Mouse (Mus musculus) limb, embryonic 15.5 days (tissue): ENCODE results near the gene Ahsa1. TPM values are rescaled to one million over a fixed set of nuclear protein-coding genes. Genes with fewer than 3 reads are reported as not detected.
"Not testable (repeated sequence)": the region's sequence is repeated elsewhere in the genome, so short reads cannot be mapped to it uniquely, and the experiment has no call there.

Source experiments
- ATAC-seq: fragments of 200-750 bp; cut with Nextera tagmentation; 2 replicates; pipeline ENCODE4 v1.8.0; 2017; ENCODE audit warnings: low read depth, moderate TSS enrichment; ENCODE audit not compliant: insufficient number of reproducible peaks, low FRiP score, low TSS enrichment
- H3K27ac ChIP-seq: fragments of 300-500 bp; sonication (generic); 2 replicates; pipeline ENCODE4 v1.5.1; 2015; ENCODE audit warnings: moderate library complexity, mild to moderate bottlenecking, inconsistent platforms
- H3K27me3 ChIP-seq: fragments of 300-500 bp; sonication (generic); 2 replicates; pipeline ENCODE4 v1.6.1; 2015; ENCODE audit warnings: inconsistent platforms
- H3K36me3 ChIP-seq: fragments of 300-500 bp; sonication (generic); 2 replicates; pipeline ENCODE4 v1.6.1; 2015; ENCODE audit warnings: inconsistent platforms
- H3K4me1 ChIP-seq: fragments of 300-500 bp; sonication (generic); 2 replicates; pipeline ENCODE4 v1.6.1; 2015; ENCODE audit warnings: inconsistent platforms
- H3K4me2 ChIP-seq: fragments of 300-500 bp; sonication (generic); 2 replicates; pipeline ENCODE4 v1.6.1; 2015; ENCODE audit warnings: mild to moderate bottlenecking, inconsistent platforms
- H3K4me3 ChIP-seq: fragments of 300-500 bp; sonication (generic); 2 replicates; pipeline ENCODE4 v1.5.1; 2015; ENCODE audit warnings: mild to moderate bottlenecking, inconsistent platforms
- H3K9ac ChIP-seq: fragments of 300-500 bp; sonication (generic); 2 replicates; pipeline ENCODE4 v1.6.1; 2015; ENCODE audit warnings: inconsistent platforms
- H3K9me3 ChIP-seq: fragments of 300-500 bp; sonication (generic); 2 replicates; pipeline ENCODE4 v1.6.1; 2016; ENCODE audit warnings: inconsistent platforms
- WGBS: fragments of 180-500 bp; shearing (Covaris S2); methylation state at CpG from one replicate; pipeline ENCODE4 v1.1.7; 2015; 5-methylcytosine and 5-hydroxymethylcytosine counted together
- polyA plus RNA-seq: library from polyadenylated mRNA; unstranded; fragments of >200 nt; fragmentation: Nextera tagmentation; extraction: Ambion mirVana; gene quantifications from 2 replicates; pipeline ENCODE4 v1.2.1, GENCODE M21; 2015

The Ahsa1 gene
- polyA plus RNA-seq, 1 experiment from 2014 or later = 205 TPM

DNA sequence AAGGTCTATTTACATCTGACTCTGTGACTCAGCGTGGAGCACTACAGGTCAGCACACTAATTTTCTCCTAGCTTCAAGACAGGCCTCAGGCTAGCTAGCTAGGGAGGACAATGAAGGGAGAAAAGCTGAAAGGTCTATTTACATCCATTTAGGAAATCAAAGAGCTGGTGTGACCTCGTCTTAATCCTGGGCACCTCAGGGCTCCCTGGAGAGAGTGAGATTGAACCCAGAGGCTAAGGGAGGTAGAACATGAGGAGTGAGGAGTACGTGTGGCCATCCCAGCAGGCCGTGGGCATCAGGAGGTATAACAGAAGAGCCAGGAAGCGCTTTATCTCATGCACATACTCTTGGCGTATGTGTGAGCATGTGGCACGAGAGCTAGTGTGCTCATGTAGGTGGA lies 17.4 kb downstream of the Ahsa1 start:
- no peaks in the 10 kb centered on the region for H3K27me3 ChIP-seq
- no peak for ATAC-seq
- H3K4me3 ChIP-seq = no peak overlapping the region
- H3K4me2 ChIP-seq = no peak overlapping the region
- no peak overlapping the region for H3K27ac ChIP-seq
- WGBS = 72% methylated on average over 7 of the region's 7 CpGs
- H3K36me3 ChIP-seq = no peaks in the 10 kb centered on the region
- no peaks in the 10 kb centered on the region for H3K4me1 ChIP-seq
- H3K9ac ChIP-seq = no peak overlapping the region
- H3K9me3 ChIP-seq = no peaks in the 10 kb centered on the region

- Histone ChIP-seq H3K27ac (no peak overlapping the region), H3K27me3 (no peaks in the 10 kb centered on the region), H3K9ac (no peak overlapping the region), H3K4me3 (no peak overlapping the region), H3K9me3 (no peaks in the 10 kb centered on the region), H3K4me2 (no peak overlapping the region), H3K36me3 (no peaks in the 10 kb centered on the region), H3K4me1 (no peaks in the 10 kb centered on the region)
- 68% methylated on average over 4 of the region's 4 CpGs for WGBS
- no peak for ATAC-seq
These were observed 18.0 kb downstream of the Ahsa1 start for GRCm38 (mm10) chr12:87284268-87284667.

DNA sequence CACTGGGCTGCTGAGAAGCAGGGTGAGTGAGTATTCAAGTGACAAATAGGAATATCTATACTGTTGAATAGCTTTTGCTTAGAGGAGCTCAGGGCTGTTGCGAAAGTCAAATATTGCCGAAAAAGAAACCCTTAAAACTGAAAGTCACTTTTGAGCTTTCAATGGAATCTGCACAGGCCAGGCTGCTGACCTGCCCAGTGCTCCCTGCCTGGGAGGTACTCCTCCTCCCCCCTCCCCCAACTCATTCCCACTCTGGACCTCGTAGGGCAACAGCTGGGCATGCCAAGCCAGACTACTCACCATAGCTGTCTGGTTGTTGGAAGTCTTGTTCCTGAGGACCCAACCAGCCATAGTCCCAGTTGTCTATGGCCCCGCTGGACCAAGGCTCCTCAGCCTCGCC lies 18.4 kb downstream of the Ahsa1 start:
- no peak for ATAC-seq
- H3K27me3 ChIP-seq = no peaks in the 10 kb centered on the region
- H3K9ac ChIP-seq = no peak overlapping the region
- H3K27ac ChIP-seq = no peak overlapping the region
- WGBS = 79% methylated on average over 5 of the region's 5 CpGs
- H3K4me1 ChIP-seq = no peaks in the 10 kb centered on the region
- H3K4me2 ChIP-seq = no peak overlapping the region
- H3K9me3 ChIP-seq = no peaks in the 10 kb centered on the region
- H3K36me3 ChIP-seq = no peaks in the 10 kb centered on the region
- no peak overlapping the region for H3K4me3 ChIP-seq

DNA sequence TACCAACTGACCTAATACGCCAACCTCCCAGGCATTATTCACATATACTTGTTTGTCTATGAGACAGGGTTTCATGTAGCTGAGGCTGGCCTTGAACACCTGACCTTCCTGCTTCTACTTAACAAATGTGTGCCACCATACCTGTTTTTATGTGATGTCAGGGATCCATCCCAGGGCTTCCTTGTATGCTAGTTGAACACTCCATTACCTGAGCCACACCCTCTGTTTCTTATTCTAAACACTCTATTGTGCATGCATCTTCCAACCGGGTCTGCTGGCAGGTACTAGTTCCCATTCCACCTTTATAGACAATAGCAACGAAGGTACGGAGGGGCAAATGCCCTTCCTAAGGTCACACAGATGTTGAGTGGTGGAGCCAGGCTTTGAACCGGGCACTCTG lies 22.8 kb downstream of the Ahsa1 start:
- Histone ChIP-seq H3K9ac (no peak overlapping the region), H3K27ac (no peak overlapping the region), H3K4me2 (no peak overlapping the region), H3K9me3 (no peaks in the 10 kb centered on the region), H3K4me3 (no peak overlapping the region), H3K36me3 (no peaks in the 10 kb centered on the region), H3K4me1 (no peaks in the 10 kb centered on the region), H3K27me3 (no peaks in the 10 kb centered on the region)
- WGBS = 92% methylated on average over 5 of the region's 5 CpGs
- ATAC-seq = no peak

DNA sequence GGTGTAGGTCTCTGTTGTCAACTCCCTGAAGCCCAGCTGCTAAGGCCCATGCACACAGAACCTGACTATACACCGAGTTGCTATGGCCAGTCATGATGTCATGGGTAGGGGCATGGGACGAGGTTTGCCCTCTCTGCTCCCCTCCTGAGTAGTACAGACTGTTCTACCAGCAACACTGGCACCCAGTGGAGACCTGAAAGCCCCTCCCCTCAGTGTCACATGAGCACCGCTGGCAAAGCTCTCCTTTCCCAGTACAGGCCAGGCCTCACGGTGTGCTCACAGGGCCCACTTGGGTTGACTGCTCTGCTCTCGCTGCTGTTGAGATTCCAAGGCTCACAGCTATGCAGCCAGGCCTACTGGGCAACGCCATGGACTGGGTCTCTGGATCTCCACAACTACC lies 27.7 kb downstream of the Ahsa1 start:
- Histone ChIP-seq H3K27ac (no peak overlapping the region), H3K4me1 (peaks cover 2% of the 10 kb centered on the region; the same call in 1 of the 2 replicates), H3K9ac (no peak overlapping the region), H3K4me3 (no peak overlapping the region), H3K9me3 (no peaks in the 10 kb centered on the region), H3K36me3 (no peaks in the 10 kb centered on the region), H3K27me3 (peaks cover 2% of the 10 kb centered on the region; the same call in 1 of the 2 replicates), H3K4me2 (no peak overlapping the region)
- WGBS = 69% methylated on average over 6 of the region's 6 CpGs
- no peak for ATAC-seq

DNA sequence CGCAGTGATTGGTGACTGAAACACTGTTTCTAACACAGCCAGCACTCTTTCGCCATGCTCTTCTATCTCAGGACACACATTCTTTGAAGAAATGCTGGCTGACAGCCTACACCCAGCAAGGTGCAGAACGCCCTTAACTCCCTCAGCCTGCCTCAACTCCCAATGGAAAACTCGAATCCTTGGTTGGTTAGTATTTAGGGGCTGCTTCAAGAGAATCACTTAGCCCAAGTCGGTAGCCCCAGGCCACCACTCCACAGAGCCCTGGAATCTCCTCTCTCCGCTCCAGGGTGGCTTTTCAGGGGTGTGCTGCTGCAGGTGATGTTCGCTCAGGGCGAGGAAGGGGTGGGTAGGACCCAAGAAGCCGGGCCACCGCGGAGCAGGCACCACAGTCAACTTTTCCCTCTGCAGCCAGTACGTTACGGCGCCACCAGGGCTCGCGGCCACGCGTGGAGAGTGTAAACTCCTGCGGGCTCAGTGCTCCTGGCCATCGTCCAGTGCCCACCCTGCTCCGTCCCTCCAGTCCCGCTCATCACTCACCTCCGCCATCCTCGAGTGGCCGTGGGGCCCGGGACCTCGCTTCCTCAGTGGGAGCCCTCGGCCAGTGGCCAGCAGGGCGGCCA lies 32.9 kb downstream of the Ahsa1 start:
- Histone ChIP-seq H3K4me1 (peaks cover 16% of the 10 kb centered on the region), H3K9me3 (no peaks in the 10 kb centered on the region), H3K4me3 (peak overlapping the region; percentile 75), H3K36me3 (no peaks in the 10 kb centered on the region), H3K27ac (no peak overlapping the region), H3K9ac (peak overlapping the region; percentile 56), H3K27me3 (peaks cover 20% of the 10 kb centered on the region), H3K4me2 (peak overlapping the region; percentile 98)
- ATAC-seq = peak; percentile 36; the same call in 1 of the 2 replicates
- 7% methylated on average over 29 of the region's 29 CpGs for WGBS

- peak; percentile 50 for ATAC-seq
- peaks cover 20% of the 10 kb centered on the region for H3K27me3 ChIP-seq
- 0% methylated on average over 56 of the region's 86 CpGs for WGBS
- H3K9me3 ChIP-seq = no peaks in the 10 kb centered on the region
- H3K4me3 ChIP-seq = peak within 1 kb of the TSS; percentile 75
- peaks cover 16% of the 10 kb centered on the region for H3K4me1 ChIP-seq
- peak within 1 kb of the TSS; percentile 56 for H3K9ac ChIP-seq
- no peak within 1 kb of the TSS for H3K27ac ChIP-seq
- no peaks in the 10 kb centered on the region for H3K36me3 ChIP-seq
- peak within 1 kb of the TSS; percentile 98 for H3K4me2 ChIP-seq
These were observed 33.6 kb downstream of the Ahsa1 start, which contains the start of gene Ism2 for GRCm38 (mm10) chr12:87299657-87300440. Gene Ism2 (minus strand): TSS chr12:87299705.

DNA sequence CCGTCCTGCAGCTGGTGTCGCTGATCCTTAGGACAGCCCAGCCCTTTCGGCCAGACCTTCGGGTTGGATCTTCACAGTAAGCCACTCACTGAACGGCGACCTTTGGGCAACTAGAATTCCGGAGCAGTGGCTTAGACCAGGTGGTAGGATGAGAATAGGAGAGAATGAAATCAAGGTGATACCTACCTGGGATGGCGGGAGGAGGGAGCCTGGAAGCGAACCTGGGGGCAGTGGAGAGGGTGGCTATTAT lies 34.1 kb downstream of the Ahsa1 start:
- peak overlapping the region; percentile 75 for H3K4me3 ChIP-seq
- WGBS = 2% methylated on average over 9 of the region's 9 CpGs
- no peak for ATAC-seq
- H3K9ac ChIP-seq = no peak overlapping the region
- no peaks in the 10 kb centered on the region for H3K36me3 ChIP-seq
- no peak overlapping the region for H3K27ac ChIP-seq
- peaks cover 20% of the 10 kb centered on the region for H3K27me3 ChIP-seq
- no peaks in the 10 kb centered on the region for H3K9me3 ChIP-seq
- peak overlapping the region; percentile 98 for H3K4me2 ChIP-seq
- peaks cover 16% of the 10 kb centered on the region for H3K4me1 ChIP-seq

DNA sequence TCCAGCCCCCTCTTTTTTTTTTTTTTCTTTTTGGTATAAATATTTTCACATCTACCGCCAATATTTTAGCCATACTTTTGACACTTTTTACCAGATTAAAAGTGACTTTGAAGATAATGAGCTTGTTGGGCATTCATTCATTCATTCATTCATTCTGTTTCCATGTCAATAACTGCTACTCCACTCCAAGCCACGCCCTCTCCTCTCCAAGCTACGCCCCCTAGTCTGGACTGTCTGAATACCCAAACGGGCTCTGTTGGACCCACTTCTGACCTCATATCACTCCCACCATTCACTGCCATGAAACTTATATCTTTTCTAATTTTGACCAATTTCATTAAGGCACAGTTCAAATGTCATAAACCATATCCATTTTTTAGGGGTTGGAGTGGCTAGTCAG lies 34.9 kb downstream of the Ahsa1 start:
- Histone ChIP-seq H3K27ac (no peak overlapping the region), H3K9me3 (no peaks in the 10 kb centered on the region), H3K4me3 (no peak overlapping the region), H3K27me3 (peaks cover 20% of the 10 kb centered on the region), H3K4me1 (peaks cover 23% of the 10 kb centered on the region), H3K36me3 (no peaks in the 10 kb centered on the region), H3K9ac (no peak overlapping the region), H3K4me2 (no peak overlapping the region)
- ATAC-seq = no peak
- WGBS = 58% methylated on average over 4 of the region's 4 CpGs

DNA sequence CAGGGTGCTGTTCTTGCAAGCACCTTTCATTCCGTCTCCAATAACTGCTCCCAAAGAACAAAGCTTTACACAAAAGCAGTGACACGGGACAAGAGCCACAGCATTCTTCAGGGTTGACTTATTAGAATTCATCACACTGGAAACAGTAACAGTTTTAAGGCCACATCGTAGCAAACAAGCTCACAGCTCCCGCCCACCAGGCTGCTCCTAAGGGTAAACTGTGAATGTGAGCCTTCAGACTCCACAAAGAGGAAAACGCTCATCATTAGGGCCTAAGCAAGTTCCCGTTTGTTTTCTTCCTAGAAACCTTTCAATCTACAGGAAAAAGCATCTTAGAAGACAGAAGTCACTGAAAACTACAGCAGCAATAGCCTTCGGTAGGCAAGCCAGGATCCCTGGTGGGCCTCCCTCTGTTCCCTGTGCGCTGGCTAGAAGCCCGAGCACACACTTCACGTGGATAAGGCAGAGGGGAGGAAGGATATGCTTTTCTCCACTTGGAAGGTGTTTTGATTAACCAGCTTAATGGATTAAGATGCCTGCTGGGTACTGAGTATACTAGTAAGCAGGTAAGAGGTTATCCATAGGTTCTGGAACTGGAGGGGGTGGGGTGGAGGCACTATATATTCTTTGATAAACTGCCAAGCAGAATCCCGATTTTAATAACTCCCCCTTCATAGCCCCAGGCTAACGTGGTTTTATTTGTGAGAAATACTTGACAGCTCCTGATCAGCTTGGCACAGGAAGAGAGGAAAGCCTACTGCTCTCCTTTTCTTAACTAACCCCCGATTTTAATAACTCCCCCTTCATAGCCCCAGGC lies 39.7 kb downstream of the Ahsa1 start:
- peaks cover 24% of the 10 kb centered on the region for H3K36me3 ChIP-seq
- no peak overlapping the region for H3K9ac ChIP-seq
- ATAC-seq = no peak
- no peaks in the 10 kb centered on the region for H3K9me3 ChIP-seq
- H3K27me3 ChIP-seq = no peaks in the 10 kb centered on the region
- 26% methylated on average over 13 of the region's 13 CpGs for WGBS
- H3K4me2 ChIP-seq = no peak overlapping the region
- H3K4me1 ChIP-seq = peaks cover 8% of the 10 kb centered on the region; the same call in 1 of the 2 replicates
- H3K27ac ChIP-seq = no peak overlapping the region
- H3K4me3 ChIP-seq = no peak overlapping the region

DNA sequence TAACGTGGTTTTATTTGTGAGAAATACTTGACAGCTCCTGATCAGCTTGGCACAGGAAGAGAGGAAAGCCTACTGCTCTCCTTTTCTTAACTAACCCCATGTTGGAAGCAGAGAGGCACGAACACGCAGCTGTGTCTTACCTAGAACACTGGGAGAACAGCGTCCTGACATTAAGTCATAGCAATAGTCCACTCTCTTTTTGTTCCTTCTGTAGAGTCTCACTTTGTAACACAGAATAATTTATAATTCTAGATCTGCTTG lies 40.2 kb downstream of the Ahsa1 start:
- 36% methylated on average over 4 of the region's 4 CpGs for WGBS
- H3K36me3 ChIP-seq = peaks cover 24% of the 10 kb centered on the region
- H3K27me3 ChIP-seq, H3K27ac ChIP-seq, H3K4me1 ChIP-seq, H3K4me3 ChIP-seq, ATAC-seq, H3K4me2 ChIP-seq, H3K9me3 ChIP-seq, H3K9ac ChIP-seq: not testable (repeated sequence)

GRCm38 (mm10) chr12:87313098-87313497 lies 46.8 kb downstream of the Ahsa1 start:
- H3K4me3 ChIP-seq = no peak overlapping the region
- H3K27ac ChIP-seq = no peak overlapping the region
- H3K36me3 ChIP-seq = peaks cover 44% of the 10 kb centered on the region
- H3K4me2 ChIP-seq = no peak overlapping the region
- H3K9me3 ChIP-seq = no peaks in the 10 kb centered on the region
- no peak overlapping the region for H3K9ac ChIP-seq
- H3K27me3 ChIP-seq = no peaks in the 10 kb centered on the region
- no peak for ATAC-seq
- no peaks in the 10 kb centered on the region for H3K4me1 ChIP-seq
- WGBS = 86% methylated on average over 2 of the region's 2 CpGs
